In the genomic region with DNA sequence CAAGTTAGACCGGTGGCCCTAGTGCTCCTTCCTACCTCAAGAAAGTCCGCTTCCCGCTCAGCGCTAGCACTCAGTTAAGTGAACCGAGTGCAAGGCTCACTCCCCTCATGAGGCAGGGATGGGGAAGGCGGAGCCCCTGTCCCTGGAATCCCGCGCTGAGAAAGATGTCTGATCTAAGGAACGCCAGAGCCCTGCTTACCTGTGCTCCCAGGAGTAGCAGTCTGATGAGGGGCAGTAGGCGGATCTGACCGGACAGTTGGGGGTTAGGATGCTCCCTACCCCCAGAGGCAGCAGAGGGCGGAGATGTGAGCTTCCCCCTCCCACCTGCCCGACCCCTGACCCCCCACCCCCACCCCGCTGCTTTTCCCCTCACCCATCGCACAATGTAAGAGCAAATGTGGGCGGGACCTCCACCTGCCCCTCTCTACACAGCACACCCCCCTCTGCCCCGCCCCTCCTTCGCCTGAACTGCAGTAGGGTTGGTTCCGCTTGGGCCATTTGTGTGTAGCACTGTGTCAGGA, we compare ENCODE assay signal across 21 mouse cellular contexts. TPM values are rescaled to one million over a fixed set of nuclear protein-coding genes. Genes with fewer than 3 reads are reported as not detected.
A peak's percentile ranks its signal among the peaks of the same experiment; 100 is the strongest.
DNase-seq lines count a peak whose midpoint lies in the region; ATAC-seq and TF ChIP-seq lines count a peak whose summit lies in the region.
"Had no signal": no experiment of that assay in that cellular context is flagged by ENCODE, and none has a peak within 500 bp of the region (broad histone marks: within the 10 kb centered on the region; RNA-seq: fewer than 3 reads in every experiment).

Gene Eras, minus strand, starts transcription at position 338 of the 521 bp plus-strand sequence.

- peaks cover 43% of the 10 kb centered on the region for H3K36me3 ChIP-seq in hindbrain, embryonic 10.5 days
- no peaks in the 10 kb centered on the region; the same call in 1 of the 2 replicates for H3K36me3 ChIP-seq in hindbrain, postnatal 0 days (ENCODE audit: insufficient read depth, low read length)
- H3K36me3 ChIP-seq in midbrain, embryonic 12.5 days, result peaks cover 17% of the 10 kb centered on the region
- H3K36me3 ChIP-seq in midbrain, embryonic 15.5 days (replicated peaks), result peaks cover 6% of the 10 kb centered on the region; the same call in 1 of the 2 replicates
- peaks cover 10% of the 10 kb centered on the region for H3K36me3 ChIP-seq in hindbrain, embryonic 15.5 days

- 17% methylated on average over 19 of the region's 19 CpGs for WGBS in hindbrain, embryonic 10.5 days
- WGBS in hindbrain, postnatal 0 days, result 23% methylated on average over 19 of the region's 19 CpGs
- 23% methylated on average over 17 of the region's 19 CpGs for WGBS in midbrain, embryonic 12.5 days
- 24% methylated on average over 19 of the region's 19 CpGs for WGBS in midbrain, embryonic 15.5 days
- WGBS in hindbrain, embryonic 15.5 days, result 23% methylated on average over 19 of the region's 19 CpGs

- no peak for DNase-seq in hindbrain, embryonic 10.5 days (ENCODE audit: low spot score)
- DNase-seq in hindbrain, postnatal 0 days (ENCODE audit: low spot score), result no peak
- DNase-seq in ZHBTc4 (ENCODE audit: low read depth, low spot score), result peak; percentile 72
- no peak for DNase-seq in layer of hippocampus, adult 9-11 months
- DNase-seq: cerebellum, adult 11 months; cerebellum, postnatal 36 days; kidney, postnatal 14 days; lung, adult 2 months; lung, postnatal 4 days; retina, postnatal 1 day had no signal

- H3K4me3 ChIP-seq in hindbrain, embryonic 10.5 days, result peak within 1 kb of the TSS; percentile 11; the same call in 1 of the 2 replicates
- H3K4me3 ChIP-seq in hindbrain, postnatal 0 days (ENCODE audit: low read length), result no peak within 1 kb of the TSS
- H3K4me3 ChIP-seq in midbrain, embryonic 12.5 days, result no peak within 1 kb of the TSS
- no peak within 1 kb of the TSS for H3K4me3 ChIP-seq in midbrain, embryonic 15.5 days
- no peak within 1 kb of the TSS for H3K4me3 ChIP-seq in hindbrain, embryonic 15.5 days
- H3K4me3 ChIP-seq: embryonic facial prominence, embryonic 13.5 days; neural tube, embryonic 15.5 days had no signal

- no peak for ATAC-seq in hindbrain, postnatal 0 days
- peak; percentile 38; the same call in 1 of the 2 replicates for ATAC-seq in midbrain, embryonic 12.5 days (ENCODE audit: low FRiP score, low read depth)
- ATAC-seq in midbrain, embryonic 15.5 days (replicated peaks), result no peak
- ATAC-seq in hindbrain, embryonic 15.5 days (ENCODE audit: low FRiP score, low read depth), result 0 out of 2 replicates have a peak, but pooled peaks have one; percentile 44
- ATAC-seq: CD4-positive, CD25-positive, alpha-beta regulatory T cell, adult 4 months had no signal

- 0 out of 2 replicates have a peak, but pooled peaks cover 7% of the 10 kb centered on the region for H3K4me1 ChIP-seq in hindbrain, embryonic 10.5 days (replicated peaks)
- H3K4me1 ChIP-seq in hindbrain, postnatal 0 days (ENCODE audit: insufficient read depth, low read length), result no peaks in the 10 kb centered on the region
- no peaks in the 10 kb centered on the region for H3K4me1 ChIP-seq in midbrain, embryonic 12.5 days
- H3K4me1 ChIP-seq in midbrain, embryonic 15.5 days, result no peaks in the 10 kb centered on the region
- H3K4me1 ChIP-seq in hindbrain, embryonic 15.5 days (replicated peaks), result 0 out of 2 replicates have a peak, but pooled peaks cover under 1% of the 10 kb centered on the region
- H3K4me1 ChIP-seq: embryonic facial prominence, embryonic 13.5 days had no signal

- no peak within 1 kb of the TSS for H3K9ac ChIP-seq in hindbrain, postnatal 0 days (replicated peaks; ENCODE audit: low read length)
- H3K9ac ChIP-seq in midbrain, embryonic 12.5 days (replicated peaks), result no peak within 1 kb of the TSS
- no peak within 1 kb of the TSS for H3K9ac ChIP-seq in midbrain, embryonic 15.5 days
- H3K9ac ChIP-seq in hindbrain, embryonic 15.5 days, result no peak within 1 kb of the TSS
- H3K9ac ChIP-seq: embryonic facial prominence, embryonic 13.5 days; neural tube, embryonic 15.5 days had no signal

- H3K9me3 ChIP-seq in hindbrain, embryonic 10.5 days, result peaks cover 8% of the 10 kb centered on the region; the same call in 1 of the 2 replicates
- H3K9me3 ChIP-seq in hindbrain, postnatal 0 days (ENCODE audit: low read length), result no peaks in the 10 kb centered on the region
- H3K9me3 ChIP-seq in midbrain, embryonic 12.5 days, result no peaks in the 10 kb centered on the region
- H3K9me3 ChIP-seq in midbrain, embryonic 15.5 days, result no peaks in the 10 kb centered on the region
- no peaks in the 10 kb centered on the region for H3K9me3 ChIP-seq in hindbrain, embryonic 15.5 days
- H3K9me3 ChIP-seq: embryonic facial prominence, embryonic 13.5 days; neural tube, embryonic 15.5 days had no signal

- no peak within 1 kb of the TSS for H3K4me2 ChIP-seq in hindbrain, postnatal 0 days (ENCODE audit: low read depth, low read length)
- H3K4me2 ChIP-seq in midbrain, embryonic 12.5 days (replicated peaks), result no peak within 1 kb of the TSS
- no peak within 1 kb of the TSS for H3K4me2 ChIP-seq in midbrain, embryonic 15.5 days
- H3K4me2 ChIP-seq in hindbrain, embryonic 15.5 days, result no peak within 1 kb of the TSS
- H3K4me2 ChIP-seq: embryonic facial prominence, embryonic 13.5 days; neural tube, embryonic 15.5 days had no signal

- no peak for TF ChIP-seq CTCF in hindbrain, postnatal 0 days (IDR thresholded peaks at IDR 0.05; ENCODE audit: low read depth)

- H3K27me3 ChIP-seq in hindbrain, embryonic 10.5 days (ENCODE audit: insufficient read depth, poor library complexity, severe bottlenecking), result peaks cover 63% of the 10 kb centered on the region
- H3K27me3 ChIP-seq in hindbrain, postnatal 0 days (ENCODE audit: insufficient read depth, low read length), result no peaks in the 10 kb centered on the region
- H3K27me3 ChIP-seq in midbrain, embryonic 12.5 days, result peaks cover 43% of the 10 kb centered on the region
- H3K27me3 ChIP-seq in midbrain, embryonic 15.5 days (replicated peaks), result peaks cover 6% of the 10 kb centered on the region
- no peaks in the 10 kb centered on the region for H3K27me3 ChIP-seq in hindbrain, embryonic 15.5 days

- no peak within 1 kb of the TSS for H3K27ac ChIP-seq in hindbrain, embryonic 10.5 days
- no peak within 1 kb of the TSS for H3K27ac ChIP-seq in hindbrain, postnatal 0 days
- no peak within 1 kb of the TSS for H3K27ac ChIP-seq in midbrain, embryonic 12.5 days (replicated peaks)
- no peak within 1 kb of the TSS for H3K27ac ChIP-seq in midbrain, embryonic 15.5 days
- H3K27ac ChIP-seq in hindbrain, embryonic 15.5 days (replicated peaks), result no peak within 1 kb of the TSS
- H3K27ac ChIP-seq: embryonic facial prominence, embryonic 13.5 days; neural tube, embryonic 15.5 days had no signal

RNA-seq across cellular contexts. Expression of gene Eras, which starts in this region (rescaled TPM):
- not detected in 2 replicates for polyA plus RNA-seq in hindbrain, embryonic 10.5 days (2016; fragmentation: Nextera tagmentation; extraction: Ambion mirVana)
- not detected in 2 replicates for total RNA-seq in hindbrain, postnatal 0 days (2014; rRNA removed)
- not detected in 2 replicates for polyA plus RNA-seq in hindbrain, postnatal 0 days (2015; fragmentation: Nextera tagmentation; extraction: Ambion mirVana)
- polyA plus RNA-seq in midbrain, embryonic 12.5 days (2016; fragmentation: Nextera tagmentation; extraction: Ambion mirVana), result not detected in 2 replicates
- not detected in 2 replicates for polyA plus RNA-seq in midbrain, embryonic 15.5 days (2015; fragmentation: Nextera tagmentation; extraction: Ambion mirVana)
- polyA plus RNA-seq in hindbrain, embryonic 15.5 days (2015; fragmentation: Nextera tagmentation; extraction: Ambion mirVana), result 0.14 TPM in 1 of 2 replicates, not detected in the other
- total RNA-seq: adrenal gland, postnatal 4 days; left cerebral cortex, postnatal 25 days; liver, adult 2 months; monocyte, adult 5-6 weeks had no signal
- polyA plus RNA-seq: CD4-positive, CD25-positive, alpha-beta regulatory T cell, adult 4 months; embryonic facial prominence, embryonic 13.5 days; liver, adult 2 months; lung, adult 2 months; small intestine, adult 2 months had no signal

Comparison
In these comparisons a context has a peak if more than half of its experiments do, and no peak if none do; other contexts are left out.
1. Peak in ATAC-seq in midbrain, embryonic 12.5 days; RNA of the gene not detected or under 1 TPM.
2. Peak in ATAC-seq in hindbrain, embryonic 15.5 days; RNA of the gene not detected or under 1 TPM.